Mouse (Mus musculus) B cell, adult 2 months (primary cell): Measurements from ENCODE around the gene Endou.

Experiments used
- DNase-seq, 2 experiments: peaks; one replicate each; pipeline ENCODE4 v3.0.0; 2022

The Endou gene

DNA sequence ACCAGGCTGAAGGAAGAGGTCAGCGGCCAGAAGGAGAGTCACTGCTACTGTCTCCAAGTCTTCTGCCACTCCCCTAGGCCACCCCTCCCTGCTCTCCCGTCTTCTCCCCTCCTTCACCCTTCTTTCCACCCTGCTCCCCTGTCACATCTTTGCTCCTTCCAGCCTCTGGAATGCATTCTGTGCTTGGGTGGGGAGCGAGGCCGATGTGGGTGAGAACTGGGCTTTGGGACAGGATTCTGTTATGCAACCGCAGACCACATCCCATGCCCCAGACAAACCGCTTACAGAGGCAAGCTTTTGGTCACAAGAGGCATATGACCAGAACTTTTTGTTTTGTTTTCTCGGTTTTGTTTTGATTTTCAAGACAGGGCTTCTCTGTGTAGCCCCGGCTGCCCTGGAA, 4.1 kb downstream of the Endou start:
- no peak for DNase-seq

DNA sequence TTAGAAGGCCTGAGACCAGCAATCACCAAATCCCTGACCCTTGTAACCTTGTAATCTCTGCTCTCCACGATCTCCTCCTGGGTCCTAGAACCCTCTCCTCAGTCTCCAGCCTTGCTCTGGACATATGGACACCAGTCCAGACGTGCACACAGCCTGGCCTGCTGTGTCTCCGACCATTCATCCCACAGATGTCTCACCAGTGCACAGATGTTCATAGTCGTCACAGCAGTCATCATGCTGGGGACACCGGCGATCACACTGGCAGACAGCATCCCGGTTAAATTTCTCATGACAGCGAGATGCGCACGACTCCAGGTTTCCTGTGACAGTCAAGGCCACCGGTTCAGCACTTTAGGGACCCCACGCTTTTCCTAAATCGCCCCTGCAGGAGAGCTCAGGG, 4.8 kb downstream of the Endou start:
- no peak for DNase-seq

DNA sequence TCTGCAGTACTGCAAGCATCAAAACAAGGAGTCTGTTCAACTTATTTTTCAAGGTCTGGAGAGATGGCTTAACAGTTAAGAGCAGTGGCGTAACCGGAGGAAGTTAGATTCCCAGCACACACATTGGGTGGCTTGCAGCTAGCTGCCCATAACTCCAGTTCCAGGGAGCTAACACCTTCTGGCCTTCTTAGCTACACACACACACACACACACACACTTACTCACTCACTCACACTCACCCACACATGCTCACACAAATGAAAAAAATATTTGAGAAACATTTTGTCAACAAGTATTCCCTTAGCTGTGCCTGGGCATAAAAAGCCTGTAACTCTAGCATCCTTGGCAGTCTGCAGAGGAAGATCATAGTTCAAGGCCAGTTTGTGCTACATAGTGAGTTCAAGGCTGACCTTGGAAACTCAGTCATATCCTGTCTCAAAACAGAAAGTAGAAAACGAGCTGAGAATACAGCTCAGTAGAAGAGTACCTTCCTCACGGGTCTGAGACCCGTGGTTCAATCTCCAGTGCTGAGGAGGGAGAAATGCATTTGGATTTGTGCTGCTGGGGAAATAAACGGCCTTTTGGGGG, 5.8 kb downstream of the Endou start:
- DNase-seq = no peak

DNA sequence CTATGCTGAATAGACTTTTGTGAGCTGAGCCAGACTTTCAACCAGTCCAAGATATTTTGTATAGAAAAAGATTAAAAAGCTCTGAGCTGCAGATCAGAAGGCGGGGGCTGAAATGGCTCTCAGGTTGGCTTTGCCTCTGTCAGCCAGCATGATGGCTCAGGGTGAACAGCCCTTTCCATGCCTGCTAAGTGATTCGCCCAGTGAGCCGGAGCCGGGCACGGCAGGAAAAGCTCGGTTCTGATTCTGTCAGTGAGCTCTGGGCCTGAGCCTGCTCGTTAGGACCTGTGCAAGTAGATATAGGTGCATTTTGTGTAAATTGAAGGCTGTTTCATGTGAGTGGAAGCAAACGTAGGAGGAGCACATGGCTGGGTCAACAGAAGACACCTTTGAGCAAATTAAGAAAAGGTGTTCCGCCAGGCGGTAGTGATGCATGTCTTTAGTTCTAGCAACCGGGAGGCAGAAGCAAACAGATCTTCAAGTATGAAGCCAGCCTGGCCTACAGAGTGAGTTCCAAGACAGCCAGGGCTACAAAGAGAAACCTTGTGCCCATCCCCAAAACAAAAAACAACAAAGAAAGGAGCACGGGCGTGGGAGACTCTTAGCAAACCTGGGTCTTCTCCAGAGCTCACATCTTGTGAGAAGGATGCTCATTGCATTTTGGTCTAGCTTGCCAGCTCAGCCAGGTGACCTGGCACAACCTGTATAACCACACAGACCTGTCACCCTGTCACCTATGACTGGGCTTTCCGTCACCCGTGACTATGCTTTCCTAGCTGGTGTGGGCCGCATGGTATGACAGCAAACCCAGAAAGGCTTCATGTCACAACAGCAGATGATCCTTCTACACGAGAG, 6.6 kb downstream of the Endou start:
- no peak for DNase-seq

DNA sequence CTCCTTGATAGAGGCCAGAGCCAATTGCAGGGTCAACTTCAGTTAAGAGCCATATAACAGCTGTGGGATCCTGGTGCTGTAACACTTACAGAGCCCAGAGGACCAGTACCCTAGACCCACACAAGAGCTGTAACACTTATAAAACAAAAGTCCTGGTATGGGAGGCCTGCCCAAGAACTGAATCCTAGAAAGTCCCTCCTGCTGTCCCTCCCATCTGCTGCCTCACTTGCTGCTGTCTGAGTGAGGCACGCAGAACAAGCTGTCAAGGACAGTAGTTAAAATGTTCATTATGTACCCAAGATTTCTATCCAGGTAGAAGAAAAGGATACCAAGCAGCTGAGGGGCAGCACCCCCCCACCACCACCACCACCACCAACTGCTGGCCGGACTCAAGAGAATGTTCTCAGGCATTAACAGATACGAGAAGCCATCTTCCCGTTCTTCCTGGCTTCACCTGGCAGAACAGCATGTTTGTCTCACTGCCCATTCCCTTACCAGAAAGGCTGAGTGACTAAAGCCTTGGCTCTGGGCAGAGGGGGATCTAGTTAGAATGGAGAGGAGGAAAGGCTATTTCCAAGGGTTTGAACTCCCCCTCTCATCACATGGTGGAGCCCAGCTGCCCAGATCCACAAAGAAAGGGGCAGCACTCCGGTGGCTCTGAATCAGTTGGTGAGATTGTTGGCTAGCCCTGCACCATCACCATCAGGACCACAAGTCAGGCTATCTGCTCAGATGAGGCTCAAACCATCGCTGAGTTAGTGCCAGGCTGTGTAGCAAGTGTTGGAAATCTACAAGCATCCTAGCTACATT, 7.4 kb downstream of the Endou start:
- no peak for DNase-seq

DNA sequence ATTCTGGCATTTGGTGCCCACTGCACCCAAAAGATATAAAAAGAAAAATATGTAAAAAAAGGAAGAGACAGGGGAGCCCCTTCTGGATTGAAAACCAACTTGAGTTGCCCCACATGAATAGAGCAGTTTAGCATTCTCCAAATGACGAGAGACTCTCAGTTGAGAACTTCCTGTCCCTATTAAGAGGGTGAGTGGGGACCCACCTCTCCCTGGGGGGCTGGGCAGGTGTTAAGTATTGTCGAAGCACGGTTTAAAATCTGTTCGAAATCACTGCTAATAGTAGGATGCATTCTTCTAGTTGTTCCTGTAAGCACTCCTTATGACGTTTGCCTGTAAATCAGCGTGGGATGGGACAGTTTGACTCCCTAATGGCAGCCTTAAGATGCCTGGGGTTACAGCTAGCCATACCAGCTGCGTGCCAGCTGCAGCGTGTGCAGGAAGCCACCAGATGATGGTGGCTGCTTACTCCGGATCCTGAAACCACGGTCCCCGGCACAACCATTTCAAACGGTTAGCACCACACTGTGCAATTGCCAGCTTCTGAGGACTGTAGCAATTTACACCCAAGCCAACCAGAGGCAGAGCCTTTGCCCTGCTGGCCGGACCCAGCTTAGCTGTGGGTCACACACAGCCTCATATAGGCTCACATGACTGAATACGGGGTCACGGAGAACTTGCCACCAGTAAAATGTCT, 10.0 kb downstream of the Endou start:
- DNase-seq = peak; percentile 42

DNA sequence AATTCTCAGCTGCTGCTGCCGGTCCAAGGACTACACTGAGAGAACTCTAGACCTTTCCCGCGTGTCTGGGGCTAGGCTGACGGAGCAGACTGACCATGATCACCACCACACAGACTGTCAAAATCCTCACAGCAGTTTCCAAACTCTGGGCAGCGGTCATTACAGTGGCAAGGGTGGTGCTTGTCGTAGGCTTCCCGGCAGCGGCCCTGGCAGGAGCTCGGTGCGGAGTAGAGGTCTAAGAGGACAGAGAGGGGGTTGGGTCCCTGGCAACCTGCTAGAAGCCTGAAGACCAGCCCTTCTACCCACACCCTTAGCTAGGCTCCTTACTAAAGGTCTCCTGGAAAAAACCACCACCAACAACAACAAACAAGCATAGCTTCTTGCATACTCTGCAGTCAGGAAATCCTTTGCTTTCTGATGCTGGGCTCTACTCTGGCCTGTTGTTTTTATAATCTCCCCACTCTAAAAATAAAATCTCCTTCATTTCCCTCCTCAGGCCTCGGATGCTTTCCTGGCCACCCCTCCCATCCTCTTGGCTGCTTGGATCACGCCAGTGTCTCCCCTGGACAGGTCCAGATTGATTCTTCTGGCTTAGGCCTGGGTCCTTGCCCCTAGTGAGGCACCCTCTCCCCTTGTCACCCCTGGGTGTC, 11.0 kb downstream of the Endou start:
- DNase-seq = no peak

DNA sequence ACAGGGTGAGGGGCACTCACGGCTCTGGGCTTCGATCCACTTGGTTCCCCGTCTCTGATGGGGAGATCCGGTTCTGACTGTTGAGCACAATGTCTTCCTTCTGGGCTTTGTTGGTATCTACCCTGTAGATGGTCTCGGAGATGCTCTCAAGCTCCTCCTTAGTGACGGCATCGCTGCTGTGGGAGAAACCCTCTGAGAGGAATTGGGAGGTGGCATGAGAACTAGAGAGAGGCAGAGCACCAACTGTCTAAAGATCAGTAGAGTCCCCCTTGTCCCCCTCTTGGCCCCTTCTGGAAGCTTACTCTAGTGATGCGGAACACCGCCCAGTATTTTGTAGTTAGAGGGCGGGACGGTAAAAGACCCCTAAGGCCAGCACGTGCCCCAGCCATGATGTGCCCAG, 11.6 kb downstream of the Endou start:
- DNase-seq = no peak

DNA sequence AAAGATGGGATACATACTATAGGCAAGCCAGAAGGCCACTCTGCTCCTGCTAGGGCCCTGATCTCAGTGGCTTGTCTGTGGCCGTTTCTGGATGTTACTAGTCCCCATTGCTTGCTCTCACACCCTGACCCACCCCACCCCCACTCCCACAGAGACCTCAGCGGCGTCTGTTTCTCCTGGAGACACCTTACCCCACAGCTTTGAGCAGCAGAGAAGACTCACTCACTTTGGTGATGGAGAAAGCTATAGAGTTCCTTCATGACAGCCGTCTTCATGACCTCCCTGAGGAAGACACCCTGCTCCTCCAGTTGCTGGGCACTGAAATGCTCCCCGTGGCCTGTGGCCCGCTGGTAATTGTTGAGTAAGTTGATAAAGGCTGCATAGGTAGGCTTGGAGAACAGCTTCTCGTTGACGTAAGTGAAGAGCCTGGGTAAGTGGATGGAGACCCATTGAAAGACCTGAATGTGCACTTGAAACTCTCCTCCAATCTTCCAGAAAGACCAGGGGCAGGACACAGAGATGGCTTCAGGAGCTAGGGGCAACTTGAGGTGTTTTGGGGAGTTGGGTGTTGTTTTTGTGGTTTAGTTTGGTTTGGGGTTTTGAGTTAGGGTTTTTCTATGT, 12.5 kb downstream of the Endou start:
- DNase-seq = no peak

DNA sequence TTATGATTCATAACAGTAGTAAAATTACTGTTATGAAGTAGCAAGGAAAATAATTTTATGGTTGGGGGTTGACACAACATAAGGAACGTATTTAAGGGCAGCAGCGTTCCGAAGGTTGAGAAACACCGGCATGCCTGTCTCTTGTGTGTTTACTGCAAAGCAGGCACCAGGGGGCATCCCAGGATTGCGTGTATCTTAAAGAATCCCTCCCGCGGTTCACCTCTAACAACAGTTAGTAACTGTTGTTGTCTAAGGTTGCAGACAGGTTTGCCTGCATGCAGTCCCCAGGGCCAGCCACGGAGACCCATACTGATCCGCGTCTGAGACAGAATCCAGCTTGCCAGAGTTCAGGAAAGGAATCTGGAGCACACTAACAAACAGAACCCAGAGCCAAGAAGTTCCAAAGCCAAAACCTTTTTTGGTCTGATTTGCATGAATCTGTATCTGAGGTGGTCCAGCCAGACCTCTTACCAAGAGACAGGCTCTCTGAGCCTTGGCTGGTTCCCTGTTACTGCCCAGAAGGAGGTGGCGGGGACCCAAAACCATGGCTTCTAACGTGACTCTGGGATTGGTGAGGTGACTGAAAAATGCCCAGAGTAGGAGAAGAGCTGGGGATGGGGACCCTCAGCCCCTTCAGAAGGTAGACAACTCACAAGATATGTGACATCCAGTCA, 13.1 kb downstream of the Endou start:
- DNase-seq = peak; percentile 79 to 84

DNA sequence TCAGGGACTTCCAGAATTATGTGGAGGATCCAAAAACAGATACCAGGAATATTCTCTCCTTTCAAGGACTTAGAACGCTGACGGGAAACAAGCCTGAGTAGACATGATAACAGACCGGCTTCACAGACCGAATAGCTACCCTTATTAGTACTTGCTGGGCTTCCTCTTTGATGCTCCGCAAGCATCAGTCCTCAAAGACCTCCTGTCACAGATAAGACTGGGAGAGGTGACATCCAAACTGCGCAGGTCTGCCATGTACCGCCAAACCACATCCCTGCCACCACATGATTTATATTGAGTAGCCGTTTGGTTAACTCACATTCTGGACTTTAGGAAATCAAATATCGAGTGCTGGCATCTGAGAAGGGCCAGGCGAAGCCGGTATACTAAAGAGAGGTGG, 14.4 kb downstream of the Endou start:
- no peak for DNase-seq

DNA sequence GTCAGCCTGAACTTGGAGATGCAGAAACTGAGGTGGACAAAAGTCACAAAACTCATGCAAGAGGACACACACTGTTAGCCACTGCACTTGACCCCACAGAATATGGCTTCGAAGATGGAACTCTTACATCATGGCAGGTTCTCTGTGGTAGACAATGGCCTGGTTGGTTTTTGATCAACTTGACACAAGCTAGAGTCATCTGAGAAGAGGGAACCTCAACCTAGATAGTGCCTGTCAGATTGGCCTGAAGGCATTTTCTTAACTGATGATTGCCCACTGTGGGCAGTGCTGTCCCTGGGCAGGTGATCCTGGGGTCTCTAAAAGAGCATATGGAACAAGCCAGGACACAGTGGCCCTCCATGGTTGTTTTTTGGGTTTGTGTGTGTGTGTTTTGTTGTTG, 15.4 kb downstream of the Endou start:
- no peak for DNase-seq

DNA sequence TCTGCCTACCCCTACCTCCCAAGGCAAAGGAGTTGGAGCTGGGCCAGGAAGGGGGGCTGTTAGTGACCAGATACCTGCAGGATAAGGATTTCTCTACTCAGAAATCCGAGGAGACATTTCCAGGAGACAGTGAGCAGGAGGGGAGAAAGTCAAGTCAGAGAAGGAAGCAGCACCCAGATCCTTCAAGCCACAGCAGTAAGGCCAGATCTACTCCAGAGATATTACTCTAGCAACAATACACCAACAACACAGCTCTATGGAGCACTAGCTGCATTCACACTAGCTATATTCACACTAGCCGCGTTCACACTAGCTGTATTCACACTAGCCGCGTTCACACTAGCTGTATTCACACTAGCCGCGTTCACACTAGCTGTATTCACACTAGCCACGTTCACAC, 16.1 kb downstream of the Endou start:
- no peak for DNase-seq

DNA sequence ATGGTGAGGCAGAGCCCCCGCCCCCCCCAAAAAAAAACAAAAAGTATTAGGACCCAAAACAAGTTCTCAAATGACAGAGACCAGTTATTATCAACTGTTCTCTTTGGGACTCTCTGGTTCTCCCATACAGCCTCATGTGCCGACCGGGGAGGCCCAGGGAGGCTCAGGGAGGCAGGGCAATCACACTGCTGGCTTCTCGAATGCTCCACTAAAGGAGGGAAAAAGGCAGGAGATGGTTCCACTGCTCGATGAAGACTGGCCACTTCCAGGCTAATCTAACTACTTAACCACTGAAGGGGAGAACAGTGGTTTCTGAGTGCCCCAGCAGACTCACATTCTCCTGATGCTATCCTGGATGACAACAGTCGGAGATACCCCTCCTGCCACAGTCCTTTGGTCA, 18.6 kb downstream of the Endou start:
- DNase-seq = no peak

DNA sequence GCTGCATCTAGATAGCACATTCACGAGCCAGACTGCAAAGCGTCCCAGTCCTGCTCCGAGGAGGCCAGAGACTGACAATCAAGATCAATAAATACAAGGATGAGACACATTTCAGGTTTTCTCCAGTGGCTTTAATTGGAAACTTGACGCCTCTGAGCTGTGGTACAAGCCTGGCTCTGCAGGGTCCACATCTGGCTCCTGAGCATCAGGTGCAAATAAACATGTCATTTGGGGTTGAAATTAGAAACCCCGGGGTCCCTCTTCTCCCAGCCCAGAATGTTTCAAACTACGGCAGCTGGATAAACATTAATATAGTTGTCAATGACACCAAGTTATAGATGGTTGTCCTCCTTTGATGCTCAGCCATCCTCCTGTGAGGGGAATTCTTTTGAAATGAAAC, 20.2 kb downstream of the Endou start:
- no peak for DNase-seq

DNA sequence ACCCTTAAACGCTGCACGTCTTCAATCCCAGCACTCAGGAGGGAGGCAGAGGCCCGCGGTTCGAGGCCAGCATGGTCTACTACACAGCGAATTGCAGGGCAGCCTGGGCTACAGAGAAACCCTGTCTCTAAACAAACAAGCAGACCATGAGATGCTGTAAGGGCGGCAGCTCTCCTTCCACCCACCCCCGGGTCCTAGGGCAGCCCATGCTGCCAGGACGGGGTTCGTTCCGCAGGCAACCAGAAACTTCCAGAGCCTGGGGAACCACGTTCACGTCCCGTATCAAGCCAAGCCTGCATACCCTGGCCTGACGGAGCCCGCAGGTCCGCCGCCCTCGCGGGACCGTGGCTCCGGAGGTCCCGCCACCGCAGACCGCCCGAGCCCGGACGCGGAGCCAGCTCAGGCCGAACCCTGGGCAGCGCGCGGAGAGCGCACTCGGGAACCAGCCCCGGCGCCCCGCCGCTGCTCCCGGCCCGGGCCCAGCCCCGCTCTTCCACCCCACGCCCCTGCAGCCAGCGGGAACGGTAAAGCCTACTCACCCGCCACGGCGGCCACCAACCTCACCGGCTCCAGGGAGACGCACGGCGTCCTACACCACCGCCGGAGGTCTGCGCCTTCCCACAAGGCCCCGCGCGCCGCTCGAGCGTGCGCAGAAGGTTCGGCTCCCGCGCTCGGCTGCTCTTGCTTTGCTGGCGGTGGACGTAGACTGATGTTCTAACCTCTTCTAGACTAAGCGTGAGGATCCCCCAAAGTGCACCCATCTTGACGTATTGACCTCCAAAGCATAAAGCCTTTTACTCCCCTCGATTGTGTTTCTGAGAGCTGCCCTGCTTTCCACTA, 25.7 kb downstream of the Endou start, which contains the start of gene Rpap3:
Rpap3 (minus strand) TSS at position 615 of the 840 bp plus-strand sequence.
- DNase-seq = peak; percentile 82 to 84

DNA sequence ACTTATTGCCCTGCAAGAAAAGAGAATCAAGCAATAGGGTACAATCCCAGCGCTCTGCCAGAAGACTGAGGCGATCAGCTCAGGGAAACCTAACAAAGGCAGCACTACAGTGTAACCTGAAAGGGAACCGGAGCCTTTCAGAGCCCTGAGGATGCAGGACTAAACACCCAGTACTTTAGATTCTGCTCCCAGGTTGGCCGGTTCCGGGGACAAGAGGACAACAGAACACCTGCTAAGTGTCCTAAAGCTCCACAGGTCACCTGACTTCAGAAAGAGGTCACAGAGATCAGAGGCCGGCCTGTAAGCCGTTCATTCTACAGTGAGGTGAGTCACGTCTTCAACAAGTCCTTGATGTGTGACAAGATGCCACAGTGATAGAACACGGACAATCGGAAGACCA, 34.5 kb downstream of the Endou start:
- no peak for DNase-seq

DNA sequence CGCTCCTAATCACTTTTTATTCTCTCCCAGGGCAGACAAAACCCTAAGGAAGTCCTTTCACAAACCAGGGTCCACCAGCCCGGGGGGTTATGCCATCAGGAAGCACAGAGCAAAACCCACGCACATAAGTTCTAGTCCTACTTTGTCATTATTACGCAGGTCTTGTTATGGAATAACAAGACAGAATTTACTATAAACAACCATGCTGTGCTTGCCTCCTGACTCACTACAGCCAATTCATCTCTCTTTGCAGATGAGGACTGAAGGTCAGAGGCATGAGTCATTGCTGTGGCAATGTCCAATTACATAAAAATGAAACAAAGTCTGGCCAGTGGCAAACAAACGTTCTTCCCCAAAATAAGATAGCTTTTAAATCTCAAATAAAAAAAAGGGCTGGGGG, 37.7 kb downstream of the Endou start:
- DNase-seq = no peak

DNA sequence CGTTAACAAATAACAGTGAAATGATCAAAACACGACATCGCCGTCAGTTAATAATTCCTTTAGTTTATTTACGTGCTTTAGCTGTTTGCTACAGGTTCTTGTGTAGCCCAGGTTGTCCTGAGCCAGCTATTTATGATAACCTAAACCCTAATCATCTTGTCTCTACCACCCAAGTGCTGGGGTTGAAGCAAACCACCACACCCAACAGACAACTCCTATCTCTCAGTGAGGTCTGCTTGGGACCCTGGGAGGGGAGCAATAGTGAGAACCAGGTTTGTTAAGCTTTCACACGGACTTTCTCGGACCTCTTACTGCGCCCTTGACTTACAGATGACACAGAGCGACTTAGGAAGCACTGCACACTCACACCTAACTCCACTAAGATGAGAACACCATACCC, 47.0 kb downstream of the Endou start:
- no peak for DNase-seq

DNA sequence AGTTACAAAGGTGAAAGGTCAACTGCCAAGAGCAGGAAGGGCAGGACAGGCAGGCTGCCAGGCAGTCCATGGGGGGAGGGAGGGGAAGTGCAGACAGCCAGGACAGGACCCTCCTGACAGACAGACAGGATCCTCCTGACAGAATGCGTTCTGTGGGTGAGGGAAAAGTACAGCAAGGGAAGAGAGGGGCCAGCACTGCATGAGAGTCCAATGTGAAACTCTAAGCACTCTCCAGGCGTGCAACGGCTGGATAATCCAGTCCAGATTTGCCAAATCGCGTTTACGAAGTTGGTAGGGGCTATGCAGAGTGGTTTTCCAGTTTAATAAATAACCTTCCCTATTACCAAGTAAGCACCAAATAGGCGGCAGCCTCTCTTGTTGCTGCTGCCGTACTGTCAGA, 49.1 kb downstream of the Endou start:
- DNase-seq = no peak
